Mouse (Mus musculus) MEL (cell line): ENCODE measurements around the gene Anxa8. TPM values are rescaled to one million over a fixed set of nuclear protein-coding genes. Genes with fewer than 3 reads are reported as not detected.

Source experiments
- DNase-seq: peaks from one replicate; pipeline ENCODE4 v3.0.0; 2011; ENCODE audit warnings: low read depth, low spot score
- H3K27ac ChIP-seq: 2 replicates; pipeline ENCODE4 v1.5.1; 2012; ENCODE audit warnings: low read depth, mild to moderate bottlenecking, control low read depth, low read length, moderate library complexity; ENCODE audit not compliant: control insufficient read depth
- H3K27me3 ChIP-seq, 2 experiments: fragments of 150-350 bp in 1 of 2; sonication (generic) in 1 of 2; 2 replicates each; pipeline ENCODE4 v1.6.1; 2012; ENCODE audit warnings: low read length in 2 of 2, mild to moderate bottlenecking in 2 of 2, improper control_type of control experiment in 1 of 2, moderate library complexity in 1 of 2; ENCODE audit not compliant: insufficient read depth in 2 of 2, control insufficient read depth in 1 of 2
- H3K36me3 ChIP-seq, 2 experiments: 2 replicates each; pipeline ENCODE4 v1.6.1; 2012 to 2014; ENCODE audit warnings: low read length in 2 of 2, improper control_type of control experiment in 1 of 2, inconsistent platforms in 1 of 2, mild to moderate bottlenecking in 1 of 2; ENCODE audit not compliant: insufficient read depth in 2 of 2, control insufficient read depth in 1 of 2
- H3K4me1 ChIP-seq, 2 experiments: fragments of 150-350 bp in 1 of 2; sonication (generic) in 1 of 2; 2 replicates each; pipeline ENCODE4 v1.6.1; 2012; ENCODE audit warnings: low read length in 2 of 2, improper control_type of control experiment in 1 of 2, mild to moderate bottlenecking in 1 of 2; ENCODE audit not compliant: insufficient read depth in 2 of 2, control insufficient read depth in 1 of 2
- H3K4me3 ChIP-seq, 2 experiments: fragments of 150-350 bp in 1 of 2; sonication (generic) in 1 of 2; 2 replicates each; pipeline ENCODE4 v1.5.1; 2012; ENCODE audit warnings: low read depth in 2 of 2, low read length in 2 of 2, mild to moderate bottlenecking in 2 of 2, moderate library complexity in 2 of 2, control low read depth in 1 of 2, improper control_type of control experiment in 1 of 2; ENCODE audit not compliant: control insufficient read depth in 1 of 2, insufficient read depth in 1 of 2
- H3K79me2 ChIP-seq: 2 replicates; pipeline ENCODE4 v1.6.1; 2012; ENCODE audit warnings: mild to moderate bottlenecking, low read length, moderate library complexity; ENCODE audit not compliant: control insufficient read depth, poor library complexity, insufficient read depth
- H3K9ac ChIP-seq: 2 replicates; pipeline ENCODE4 v1.6.1; 2012; ENCODE audit warnings: low read depth, mild to moderate bottlenecking, control low read depth, low read length, moderate library complexity; ENCODE audit not compliant: control insufficient read depth, poor library complexity, severe bottlenecking
- H3K9me3 ChIP-seq: fragments of 150-350 bp; sonication (generic); replicated peaks from 2 replicates; pipeline ENCODE4 v1.6.1; 2012; ENCODE audit warnings: mild to moderate bottlenecking, low read length, improper control_type of control experiment, moderate library complexity; ENCODE audit not compliant: insufficient read depth
- BHLHE40 ChIP-seq: IDR thresholded peaks from 2 replicates; pipeline ENCODE4 v1.6.1; 2012; ENCODE audit warnings: low read depth, mild to moderate bottlenecking, inconsistent platforms, low read length, improper control_type of control experiment, borderline replicate concordance
- CHD1 ChIP-seq: IDR thresholded peaks from 2 replicates; pipeline ENCODE4 v1.6.1; 2012; ENCODE audit warnings: low read depth, mild to moderate bottlenecking, inconsistent platforms, low read length, improper control_type of control experiment
- CHD2 ChIP-seq: IDR thresholded peaks from 2 replicates; pipeline ENCODE4 v1.6.1; 2011; ENCODE audit warnings: low read length, improper control_type of control experiment
- CTCF ChIP-seq, 3 experiments: IDR thresholded peaks in 2 of 3; conservative IDR thresholded peaks in 1 of 3; 2 replicates each; pipeline ENCODE4 v1.5.1; 2011 to 2012; ENCODE audit warnings: low read length in 3 of 3, low read depth in 2 of 3, mild to moderate bottlenecking in 2 of 3, improper control_type of control experiment in 1 of 3, inconsistent platforms in 1 of 3, mixed read lengths in 1 of 3, moderate library complexity in 1 of 3; ENCODE audit not compliant: control insufficient read depth in 1 of 3, insufficient read depth in 1 of 3, poor library complexity in 1 of 3, severe bottlenecking in 1 of 3
- ELF1 ChIP-seq: IDR thresholded peaks from 2 replicates; pipeline ENCODE4 v1.6.1; 2014; ENCODE audit warnings: low read depth, mild to moderate bottlenecking, inconsistent platforms, low read length, improper control_type of control experiment, moderate library complexity
- EP300 ChIP-seq, 2 experiments: IDR thresholded peaks; 2 replicates each; pipeline ENCODE4 v1.6.1; 2011; ENCODE audit warnings: improper control_type of control experiment in 2 of 2, low read length in 2 of 2, low read depth in 1 of 2, mild to moderate bottlenecking in 1 of 2
- GATA1 ChIP-seq: IDR thresholded peaks from 2 replicates; pipeline ENCODE4 v1.6.1; 2011; ENCODE audit warnings: low read depth, low read length, improper control_type of control experiment
- JUND ChIP-seq: IDR thresholded peaks from 2 replicates; pipeline ENCODE4 v1.6.1; 2011; ENCODE audit warnings: low read depth, mild to moderate bottlenecking, improper control_type of control experiment, low read length
- KAT2A ChIP-seq: conservative IDR thresholded peaks from 2 replicates; pipeline ENCODE4 v1.6.1; 2012; ENCODE audit warnings: low read depth, low read length, improper control_type of control experiment, inconsistent platforms
- MAFK ChIP-seq: IDR thresholded peaks from 2 replicates; pipeline ENCODE4 v1.6.1; 2011; ENCODE audit warnings: low read depth, mild to moderate bottlenecking, low read length, improper control_type of control experiment, borderline replicate concordance
- MAX ChIP-seq: IDR thresholded peaks from 2 replicates; pipeline ENCODE4 v1.6.1; 2011; ENCODE audit warnings: low read length, improper control_type of control experiment
- MAZ ChIP-seq: IDR thresholded peaks from 2 replicates; pipeline ENCODE4 v1.6.1; 2012; ENCODE audit warnings: low read depth, mild to moderate bottlenecking, inconsistent platforms, low read length, improper control_type of control experiment
- MYC ChIP-seq: IDR thresholded peaks from 2 replicates; pipeline ENCODE4 v1.6.1; 2011; ENCODE audit warnings: low read depth, mild to moderate bottlenecking, low read length, improper control_type of control experiment, moderate library complexity
- POLR2A ChIP-seq, 2 experiments: IDR thresholded peaks; 2 replicates each; pipeline ENCODE4 v1.6.1; 2011 to 2012; ENCODE audit warnings: low read length in 2 of 2, mild to moderate bottlenecking in 2 of 2, control low read depth in 1 of 2, improper control_type of control experiment in 1 of 2, low read depth in 1 of 2, moderate library complexity in 1 of 2; ENCODE audit not compliant: control insufficient read depth in 1 of 2, insufficient read depth in 1 of 2, poor library complexity in 1 of 2
- POLR2AphosphoS2 ChIP-seq: IDR thresholded peaks from 2 replicates; pipeline ENCODE4 v1.6.1; 2011; ENCODE audit warnings: low read length, improper control_type of control experiment
- RAD21 ChIP-seq: IDR thresholded peaks from 2 replicates; pipeline ENCODE4 v1.6.1; 2011; ENCODE audit warnings: mild to moderate bottlenecking, low read depth, low read length, improper control_type of control experiment
- SIN3A ChIP-seq: IDR thresholded peaks from 2 replicates; pipeline ENCODE4 v1.6.1; 2012; ENCODE audit warnings: low read length, improper control_type of control experiment, inconsistent platforms
- SMC3 ChIP-seq: IDR thresholded peaks from 2 replicates; pipeline ENCODE4 v1.6.1; 2011; ENCODE audit warnings: low read depth, low read length, improper control_type of control experiment
- TAL1 ChIP-seq: IDR thresholded peaks from 2 replicates; pipeline ENCODE4 v1.6.1; 2012; ENCODE audit warnings: mild to moderate bottlenecking, inconsistent platforms, low read length, moderate library complexity, mixed read lengths
- USF1 ChIP-seq: IDR thresholded peaks from 2 replicates; pipeline ENCODE4 v1.6.1; 2014; ENCODE audit warnings: low read depth, mild to moderate bottlenecking, inconsistent platforms, low read length, improper control_type of control experiment, moderate library complexity
- ZC3H11A ChIP-seq: IDR thresholded peaks from 2 replicates; pipeline ENCODE4 v1.6.1; 2012; ENCODE audit warnings: low read depth, mild to moderate bottlenecking, inconsistent platforms, low read length, improper control_type of control experiment
- ZMIZ1 ChIP-seq: IDR thresholded peaks from 2 replicates; pipeline ENCODE4 v1.6.1; 2012; ENCODE audit warnings: low read depth, mild to moderate bottlenecking, inconsistent platforms, low read length, improper control_type of control experiment, moderate library complexity
- polyA plus RNA-seq, 2 experiments: library from polyadenylated mRNA; stranded (reverse) in 1 of 2; unstranded in 1 of 2; fragments of >175 nt in 1 of 2; fragments of >200 nt in 1 of 2; gene quantifications; 2 replicates each; pipeline versions ENCODE4 v1.2.1 to v1.2.4; 2012; ENCODE audit warnings: low replicate concordance in 2 of 2, low read depth in 1 of 2; ENCODE audit not compliant: insufficient read length in 2 of 2, insufficient read depth in 1 of 2, missing spikeins in 1 of 2
- total RNA-seq: library from RNA; depleted of rRNA; stranded (reverse); fragments of 300-350 nt; gene quantifications from 2 replicates; pipeline ENCODE4 v1.2.3, GENCODE M21; 2012

Anxa8 gene
- total and polyA plus RNA-seq, 3 experiments = not detected

GRCm38 (mm10) chr14:34103855-34104254 lies 18.1 kb downstream of the Anxa8 start:
- Histone ChIP-seq H3K27ac (no peak overlapping the region), H3K9ac (no peak overlapping the region), H3K4me3 (no peak overlapping the region), H3K4me1 (no peaks in the 10 kb centered on the region), H3K36me3 (no peaks in the 10 kb centered on the region), H3K27me3 (no peaks in the 10 kb centered on the region; a peak in 1 of 4 replicates), H3K79me2 (no peaks in the 10 kb centered on the region), H3K9me3 (no peaks in the 10 kb centered on the region)
- DNase-seq = no peak
- TF ChIP-seq POLR2AphosphoS2 (no peak), GATA1 (no peak), SIN3A (no peak), CHD1 (no peak), CHD2 (no peak), SMC3 (no peak), ZC3H11A (no peak), MYC (no peak), JUND (no peak), KAT2A (no peak), ZMIZ1 (no peak), ELF1 (no peak), USF1 (no peak), MAX (no peak), TAL1 (no peak), BHLHE40 (no peak), EP300 (IDR thresholded peaks at IDR 0.05; ENCODE audit: low read depth in 1 of 2, low read length in 2 of 2) (no peak), MAZ (no peak)

- no peaks in the 10 kb centered on the region for H3K79me2 ChIP-seq
- peak; percentile 6 for DNase-seq
Measured at GRCm38 (mm10) chr14:34104892-34105291, 19.1 kb downstream of the Anxa8 start.

More at GRCm38 (mm10) chr14:34104892-34105291, 19.1 kb downstream of the Anxa8 start:
- no peak overlapping the region for H3K27ac ChIP-seq
- H3K4me3 ChIP-seq = no peak overlapping the region
- no peaks in the 10 kb centered on the region for H3K9me3 ChIP-seq
- TF ChIP-seq POLR2A (IDR thresholded peaks at IDR 0.05; ENCODE audit: control insufficient read depth in 1 of 2, insufficient read depth in 1 of 2, low read depth in 1 of 2, low read length in 2 of 2, poor library complexity in 1 of 2) = no peak
- TF ChIP-seq MAFK = no peak
- TF ChIP-seq RAD21 = peak; percentile 11
- TF ChIP-seq ELF1 = no peak
- TF ChIP-seq CTCF (IDR thresholded peaks at IDR 0.05 in 2 of 3, conservative IDR thresholded peaks at IDR 0.05 in 1 of 3; ENCODE audit: control insufficient read depth in 1 of 3, insufficient read depth in 1 of 3, low read depth in 2 of 3, low read length in 3 of 3, poor library complexity in 1 of 3, severe bottlenecking in 1 of 3) = peak; percentile 7 to 50 (median 42); a peak in 4 of 6 replicates
- no peak for TF ChIP-seq KAT2A
- TF ChIP-seq TAL1 = no peak
- H3K9ac ChIP-seq = no peak overlapping the region
- no peaks in the 10 kb centered on the region for H3K4me1 ChIP-seq
- no peaks in the 10 kb centered on the region; a peak in 1 of 4 replicates for H3K27me3 ChIP-seq
- no peaks in the 10 kb centered on the region for H3K36me3 ChIP-seq
